Mouse (Mus musculus): ENCODE data around the gene Ugt2b36. TPM values are rescaled to one million over a fixed set of nuclear protein-coding genes. Genes with fewer than 3 reads are reported as not detected.

Ugt2b36 gene
- total RNA-seq (2023): not detected in 2 replicates

DNA sequence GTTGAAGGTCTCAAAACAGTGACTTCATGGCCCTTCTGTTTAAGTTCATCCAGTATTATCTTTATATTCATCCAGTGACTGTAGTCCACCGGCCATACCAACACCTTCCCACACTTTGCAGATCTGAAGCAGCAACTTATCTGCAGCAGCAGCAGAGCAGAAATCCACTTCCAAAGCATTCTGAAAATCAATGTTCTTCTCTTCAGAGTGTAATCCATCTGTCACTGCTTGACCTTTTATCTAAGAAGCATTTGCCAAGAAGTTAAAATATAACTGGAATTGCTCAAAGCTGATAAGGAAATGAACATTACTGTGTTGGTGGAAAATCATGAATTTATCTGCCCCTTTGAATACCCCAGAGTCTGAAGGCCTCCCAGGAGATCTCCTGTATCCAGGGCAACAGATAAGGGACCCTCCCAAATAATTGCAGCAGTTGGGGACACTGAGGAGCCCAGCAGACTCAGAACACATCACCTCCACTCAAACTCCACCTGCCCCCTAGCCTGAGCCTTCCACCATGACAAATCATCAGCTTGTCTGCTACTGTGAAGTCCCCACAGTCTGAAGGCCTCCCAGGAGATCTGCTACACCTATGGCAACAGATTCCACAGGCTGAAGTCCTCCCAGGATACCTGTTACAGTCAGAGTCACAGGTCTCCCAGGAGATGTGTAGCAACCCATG lies at the start of gene Ugt2b36:
TSS of gene Ugt2b36 (minus strand) at position 210 of the 682 bp plus-strand sequence.

GRCm38 (mm10) chr5:87140196-87140595 lies 47.8 kb upstream of the Ugt2b36 start, which contains the start of gene Ugt2b5:
TSS of gene Ugt2b5 (minus strand) at chr5:87140318.

Other genes starting within 250 kb of the Ugt2b36 start
- not detected in 2 replicates for gene Ugt2b34, start 185.6 kb downstream of the Ugt2b36 start, total RNA-seq (2023)
- gene Ugt2b1, start 166.0 kb downstream of the Ugt2b36 start, total RNA-seq (2023): not detected in 2 replicates
- gene Ugt2b35, start 91.7 kb downstream of the Ugt2b36 start, total RNA-seq (2023): not detected in 2 replicates
- not detected in 2 replicates for gene Ugt2b5, start 47.8 kb upstream of the Ugt2b36 start, total RNA-seq (2023)
- not detected in 2 replicates for gene Ugt2b37, start 162.2 kb upstream of the Ugt2b36 start, total RNA-seq (2023)
- not detected in 2 replicates for gene Ugt2a3, start 244.6 kb upstream of the Ugt2b36 start, total RNA-seq (2023)